Mouse (Mus musculus): ENCODE measurements at regions not wholly inside any gene's neighbourhood (a gene's known extent, or its start where the extent isn't known, plus 50 kb on each side); places are given as distances from the start of the nearest gene placed in this dataset.

- no peak for TF ChIP-seq CTCF (IDR thresholded peaks at IDR 0.05; ENCODE audit: low read depth, low read length)
- no peak for TF ChIP-seq POLR2A (IDR thresholded peaks at IDR 0.05; ENCODE audit: borderline replicate concordance, low read depth, low read length)
Measured at GRCm38 (mm10) chr17:83001567-83001966, 213.5 kb upstream of the Pkdcc start.

All from bone marrow macrophage, adult 2 months (primary cell).